Mouse (Mus musculus) kidney, postnatal 25 days (tissue): Measurements from ENCODE around the gene Errfi1.

Source experiments
- DNase-seq, 2 experiments: peaks; one replicate each; pipeline ENCODE4 v3.0.0; 2021; ENCODE audit warnings: mixed read lengths in 2 of 2

The Errfi1 gene

DNA sequence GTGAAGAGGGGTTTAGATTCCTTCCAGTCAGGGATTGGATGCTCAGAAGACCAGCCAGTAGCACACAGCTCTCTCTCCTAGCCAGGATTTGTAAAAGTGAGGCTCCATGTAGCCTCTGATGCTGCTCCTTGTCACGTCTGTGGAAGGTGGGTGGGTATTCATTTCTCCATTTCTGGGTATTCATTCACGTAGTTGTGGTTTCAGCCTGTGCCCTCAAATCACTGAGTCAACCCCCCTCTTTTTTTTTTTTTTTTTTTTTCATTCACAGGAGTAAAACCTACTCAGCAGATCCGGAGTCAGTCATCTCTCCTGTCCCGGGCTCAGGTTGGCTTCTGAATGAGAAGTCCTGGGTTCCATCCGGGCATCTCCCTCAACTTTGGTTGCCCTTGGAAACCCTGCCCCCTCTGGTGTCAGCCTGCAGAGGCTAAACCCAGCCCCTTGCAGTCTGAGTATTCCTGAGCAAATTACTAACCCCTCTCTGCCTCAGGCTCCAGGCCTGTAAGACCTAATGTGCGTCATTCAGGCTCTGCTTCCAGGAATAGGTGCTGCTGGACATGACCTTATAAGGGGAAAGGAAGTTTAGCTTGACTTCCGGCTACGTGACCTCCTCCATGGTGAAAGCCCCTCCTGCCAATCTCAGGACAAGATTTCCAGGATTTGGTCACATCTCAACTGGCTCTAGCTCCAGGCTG, 63.8 kb downstream of the Errfi1 start:
- no peak for DNase-seq
